Mouse (Mus musculus): ENCODE measurements around the gene Sgpp1.

DNA sequence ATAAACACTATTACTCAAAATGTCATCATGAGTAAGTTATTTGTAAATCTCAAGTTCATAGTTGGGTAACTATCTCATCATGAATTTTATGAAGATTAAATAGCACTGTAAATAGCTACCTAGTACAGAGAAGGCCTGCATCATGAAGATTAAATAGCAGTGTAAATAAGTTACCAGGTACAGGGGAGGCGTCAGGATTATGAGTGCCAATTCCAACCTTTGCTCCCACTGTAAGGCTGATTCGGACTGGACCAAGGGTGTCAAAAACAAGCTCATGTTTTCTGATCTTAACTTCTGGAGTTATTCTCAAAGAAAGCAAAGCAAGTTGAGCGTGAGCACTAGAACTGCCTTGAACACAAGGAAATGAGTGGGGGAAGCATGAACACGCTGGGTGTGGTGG is 51.9 kb downstream of the Sgpp1 start:
- no peak for TF ChIP-seq CTCF (IDR thresholded peaks at IDR 0.05; ENCODE audit: low read depth)
- no peak for TF ChIP-seq EP300 (IDR thresholded peaks at IDR 0.05; ENCODE audit: low read depth)

Data from liver, embryonic 14.5 days (tissue).